Mouse (Mus musculus) forelimb bud, embryonic 11.5 days (tissue): ENCODE data around the gene Sash1.

Source experiments
- DNase-seq: peaks from one replicate; pipeline ENCODE4 v3.0.0-alpha.2; 2012; ENCODE audit warnings: low read depth, low spot score

The Sash1 gene

GRCm38 (mm10) chr10:8795336-8795735 is 90.5 kb downstream of the Sash1 start:
- DNase-seq, result peak; percentile 52

- peak; percentile 43 for DNase-seq
These were observed 93.5 kb downstream of the Sash1 start for GRCm38 (mm10) chr10:8792412-8792811.

- DNase-seq, result no peak
These were observed 96.8 kb downstream of the Sash1 start for GRCm38 (mm10) chr10:8789096-8789495.

GRCm38 (mm10) chr10:8787221-8787620 is 98.6 kb downstream of the Sash1 start:
- no peak for DNase-seq

GRCm38 (mm10) chr10:8785451-8786145 is 100.3 kb downstream of the Sash1 start:
- no peak for DNase-seq

- no peak for DNase-seq
These were observed 103.9 kb downstream of the Sash1 start for GRCm38 (mm10) chr10:8781876-8782372.

GRCm38 (mm10) chr10:8779842-8780241 is 106.0 kb downstream of the Sash1 start:
- DNase-seq, result no peak

GRCm38 (mm10) chr10:8778845-8779244 is 107.0 kb downstream of the Sash1 start:
- no peak for DNase-seq

- no peak for DNase-seq
These were observed 108.2 kb downstream of the Sash1 start for GRCm38 (mm10) chr10:8777552-8778253.

GRCm38 (mm10) chr10:8776791-8777190 is 109.1 kb downstream of the Sash1 start:
- DNase-seq, result no peak

- DNase-seq, result no peak
These were observed 110.1 kb downstream of the Sash1 start for GRCm38 (mm10) chr10:8775794-8776193.

- no peak for DNase-seq
These were observed 113.2 kb downstream of the Sash1 start for GRCm38 (mm10) chr10:8772464-8773209.

GRCm38 (mm10) chr10:8770931-8771653 is 114.8 kb downstream of the Sash1 start:
- DNase-seq, result no peak

GRCm38 (mm10) chr10:8768654-8769053 is 117.2 kb downstream of the Sash1 start:
- no peak for DNase-seq

GRCm38 (mm10) chr10:8767381-8767780 is 118.5 kb downstream of the Sash1 start:
- no peak for DNase-seq

GRCm38 (mm10) chr10:8765922-8766522 is 119.8 kb downstream of the Sash1 start:
- DNase-seq, result peak; percentile 27

- peak; percentile 13 for DNase-seq
These were observed 123.1 kb downstream of the Sash1 start for GRCm38 (mm10) chr10:8762771-8763170.

- DNase-seq, result peak; percentile 68
These were observed 123.6 kb downstream of the Sash1 start for GRCm38 (mm10) chr10:8762209-8762701.

- DNase-seq, result no peak
These were observed 124.2 kb downstream of the Sash1 start for GRCm38 (mm10) chr10:8761656-8762055.

GRCm38 (mm10) chr10:8760598-8760997 is 125.3 kb downstream of the Sash1 start:
- DNase-seq, result no peak

GRCm38 (mm10) chr10:8759228-8759627 is 126.6 kb downstream of the Sash1 start:
- no peak for DNase-seq
